Mouse (Mus musculus): ENCODE results near the gene Slfn14. TPM values are rescaled to one million over a fixed set of nuclear protein-coding genes. Genes with fewer than 3 reads are reported as not detected.
"Not testable (repeated sequence)": the region's sequence is repeated elsewhere in the genome, so short reads cannot be mapped to it uniquely, and the experiment has no call there.

The Slfn14 gene
- 0.04 and 0.14 TPM in 2 replicates for polyA plus RNA-seq (2015; fragmentation: Nextera tagmentation; extraction: Ambion mirVana)

GRCm38 (mm10) chr11:83286566-83286965 lies at the start of gene Slfn14:
Gene Slfn14, minus strand, starts transcription at chr11:83286726.
- ATAC-seq: no peak
- H3K27me3 ChIP-seq: no peaks in the 10 kb centered on the region
- peaks cover 7% of the 10 kb centered on the region; the same call in 1 of the 2 replicates for H3K4me1 ChIP-seq
- no peak within 1 kb of the TSS for H3K4me3 ChIP-seq
- H3K9me3 ChIP-seq (replicated peaks): no peaks in the 10 kb centered on the region
- H3K36me3 ChIP-seq (ENCODE audit: poor library complexity, severe bottlenecking): no peaks in the 10 kb centered on the region
- no peak within 1 kb of the TSS for H3K27ac ChIP-seq
- 81% methylated on average over 1 of the region's 1 CpGs for WGBS
- H3K9ac ChIP-seq: no peak within 1 kb of the TSS
- no peak within 1 kb of the TSS for H3K4me2 ChIP-seq

GRCm38 (mm10) chr11:83335826-83336225 lies 49.3 kb upstream of the Slfn14 start:
- no peak overlapping the region for H3K27ac ChIP-seq
- H3K36me3 ChIP-seq (ENCODE audit: poor library complexity, severe bottlenecking): peaks cover 70% of the 10 kb centered on the region
- no peak for ATAC-seq
- H3K9me3 ChIP-seq (replicated peaks): no peaks in the 10 kb centered on the region
- no peaks in the 10 kb centered on the region for H3K4me1 ChIP-seq
- H3K9ac ChIP-seq: no peak overlapping the region
- no peak overlapping the region for H3K4me2 ChIP-seq
- H3K27me3 ChIP-seq: no peaks in the 10 kb centered on the region
- 88% methylated on average over 7 of the region's 7 CpGs for WGBS
- H3K4me3 ChIP-seq: no peak overlapping the region

GRCm38 (mm10) chr11:83327427-83327826 lies 40.9 kb upstream of the Slfn14 start:
- no peak for ATAC-seq
- Histone ChIP-seq H3K4me3 (no peak overlapping the region), H3K9ac (no peak overlapping the region), H3K4me2 (no peak overlapping the region), H3K4me1 (no peaks in the 10 kb centered on the region), H3K27ac (no peak overlapping the region), H3K27me3 (no peaks in the 10 kb centered on the region), H3K36me3 (ENCODE audit: poor library complexity, severe bottlenecking) (peaks cover 71% of the 10 kb centered on the region), H3K9me3 (replicated peaks) (no peaks in the 10 kb centered on the region)
- 60% methylated on average over 3 of the region's 3 CpGs for WGBS

GRCm38 (mm10) chr11:83326692-83327091 lies 40.2 kb upstream of the Slfn14 start:
- not testable (repeated sequence) for H3K4me1 ChIP-seq; H3K4me2 ChIP-seq; H3K27me3 ChIP-seq; H3K4me3 ChIP-seq; H3K9ac ChIP-seq; H3K27ac ChIP-seq; H3K9me3 ChIP-seq (replicated peaks); ATAC-seq
- WGBS: 85% methylated on average over 3 of the region's 3 CpGs
- peaks cover 78% of the 10 kb centered on the region for H3K36me3 ChIP-seq (ENCODE audit: poor library complexity, severe bottlenecking)

GRCm38 (mm10) chr11:83319048-83319447 lies 32.5 kb upstream of the Slfn14 start:
- peaks cover 57% of the 10 kb centered on the region for H3K36me3 ChIP-seq (ENCODE audit: poor library complexity, severe bottlenecking)
- no peak overlapping the region for H3K9ac ChIP-seq
- no peaks in the 10 kb centered on the region for H3K27me3 ChIP-seq
- no peak overlapping the region for H3K4me2 ChIP-seq
- no peaks in the 10 kb centered on the region for H3K9me3 ChIP-seq (replicated peaks)
- H3K4me3 ChIP-seq: no peak overlapping the region
- ATAC-seq: no peak
- no peak overlapping the region for H3K27ac ChIP-seq
- WGBS: 91% methylated on average over 4 of the region's 4 CpGs
- no peaks in the 10 kb centered on the region for H3K4me1 ChIP-seq

- ATAC-seq: no peak
- H3K36me3 ChIP-seq (ENCODE audit: poor library complexity, severe bottlenecking): peaks cover 39% of the 10 kb centered on the region
Observed at GRCm38 (mm10) chr11:83312471-83312870, 25.9 kb upstream of the Slfn14 start.

GRCm38 (mm10) chr11:83306700-83307253 lies 20.3 kb upstream of the Slfn14 start:
- peaks cover 36% of the 10 kb centered on the region for H3K4me1 ChIP-seq
- H3K27me3 ChIP-seq: no peaks in the 10 kb centered on the region
- ATAC-seq: no peak
- H3K9ac ChIP-seq: no peak overlapping the region
- no peaks in the 10 kb centered on the region for H3K9me3 ChIP-seq (replicated peaks)
- H3K36me3 ChIP-seq (ENCODE audit: poor library complexity, severe bottlenecking): peaks cover 22% of the 10 kb centered on the region
- WGBS: 78% methylated on average over 4 of the region's 4 CpGs
- H3K27ac ChIP-seq: no peak overlapping the region
- H3K4me3 ChIP-seq: no peak overlapping the region
- H3K4me2 ChIP-seq: no peak overlapping the region

More at GRCm38 (mm10) chr11:83312471-83312870, 25.9 kb upstream of the Slfn14 start:
- 70% methylated on average over 5 of the region's 5 CpGs for WGBS
- H3K9ac ChIP-seq: no peak overlapping the region
- no peaks in the 10 kb centered on the region for H3K9me3 ChIP-seq (replicated peaks)
- no peak overlapping the region for H3K4me2 ChIP-seq
- H3K4me1 ChIP-seq: no peaks in the 10 kb centered on the region
- H3K4me3 ChIP-seq: no peak overlapping the region
- no peaks in the 10 kb centered on the region for H3K27me3 ChIP-seq
- no peak overlapping the region for H3K27ac ChIP-seq

- no peak overlapping the region; the same call in none of the 2 replicates for H3K4me3 ChIP-seq
- H3K9me3 ChIP-seq (replicated peaks): no peaks in the 10 kb centered on the region
- H3K4me1 ChIP-seq: peaks cover 36% of the 10 kb centered on the region
- no peak for ATAC-seq
- H3K27ac ChIP-seq: no peak overlapping the region
- peaks cover 14% of the 10 kb centered on the region for H3K36me3 ChIP-seq (ENCODE audit: poor library complexity, severe bottlenecking)
- peak overlapping the region; percentile 37; the same call in 1 of the 2 replicates for H3K9ac ChIP-seq
- WGBS: 89% methylated on average over 2 of the region's 2 CpGs
- H3K4me2 ChIP-seq: peak overlapping the region; percentile 80
- no peaks in the 10 kb centered on the region for H3K27me3 ChIP-seq
Observed at GRCm38 (mm10) chr11:83304485-83304884, 18.0 kb upstream of the Slfn14 start.

- WGBS: 68% methylated on average over 5 of the region's 5 CpGs
Observed at GRCm38 (mm10) chr11:83303751-83304150, 17.2 kb upstream of the Slfn14 start.

GRCm38 (mm10) chr11:83302526-83303251 lies 16.2 kb upstream of the Slfn14 start, which contains the start of gene Pex12:
Gene Pex12, minus strand, starts transcription at chr11:83302586.
- peak within 1 kb of the TSS; percentile 95 for H3K9ac ChIP-seq
- H3K9me3 ChIP-seq (replicated peaks): no peaks in the 10 kb centered on the region
- peak; percentile 84 for ATAC-seq
- no peaks in the 10 kb centered on the region for H3K36me3 ChIP-seq (ENCODE audit: poor library complexity, severe bottlenecking)
- H3K4me1 ChIP-seq: peaks cover 42% of the 10 kb centered on the region
- WGBS: under 1% methylated on average over 51 of the region's 51 CpGs
- H3K27me3 ChIP-seq: no peaks in the 10 kb centered on the region
- peak within 1 kb of the TSS; percentile 95 for H3K27ac ChIP-seq
- H3K4me3 ChIP-seq: peak within 1 kb of the TSS; percentile 93
- H3K4me2 ChIP-seq: peak within 1 kb of the TSS; percentile 80

More at GRCm38 (mm10) chr11:83303751-83304150, 17.2 kb upstream of the Slfn14 start:
- Histone ChIP-seq H3K4me1 (peaks cover 36% of the 10 kb centered on the region), H3K36me3 (ENCODE audit: poor library complexity, severe bottlenecking) (peaks cover 8% of the 10 kb centered on the region), H3K9ac (peak overlapping the region; percentile 58), H3K27ac (no peak overlapping the region), H3K4me2 (peak overlapping the region; percentile 80), H3K9me3 (replicated peaks) (no peaks in the 10 kb centered on the region), H3K27me3 (no peaks in the 10 kb centered on the region), H3K4me3 (peak overlapping the region; percentile 93)
- ATAC-seq: no peak

GRCm38 (mm10) chr11:83302124-83302523 lies 15.6 kb upstream of the Slfn14 start:
- Histone ChIP-seq H3K4me2 (peak overlapping the region; percentile 80), H3K36me3 (ENCODE audit: poor library complexity, severe bottlenecking) (no peaks in the 10 kb centered on the region), H3K27ac (peak overlapping the region; percentile 95), H3K9me3 (replicated peaks) (no peaks in the 10 kb centered on the region), H3K9ac (peak overlapping the region; percentile 95), H3K27me3 (no peaks in the 10 kb centered on the region), H3K4me3 (peak overlapping the region; percentile 93), H3K4me1 (peaks cover 48% of the 10 kb centered on the region)
- 8% methylated on average over 10 of the region's 10 CpGs for WGBS
- ATAC-seq: no peak

GRCm38 (mm10) chr11:83301431-83301831 lies 14.9 kb upstream of the Slfn14 start:
- H3K4me3 ChIP-seq: no peak overlapping the region
- no peak overlapping the region; the same call in 1 of the 2 replicates for H3K4me2 ChIP-seq
- H3K9ac ChIP-seq: no peak overlapping the region

More at GRCm38 (mm10) chr11:83301431-83301831, 14.9 kb upstream of the Slfn14 start:
- 64% methylated on average over 2 of the region's 2 CpGs for WGBS
- peaks cover 43% of the 10 kb centered on the region for H3K4me1 ChIP-seq
- H3K36me3 ChIP-seq (ENCODE audit: poor library complexity, severe bottlenecking): peaks cover 4% of the 10 kb centered on the region
- H3K27ac ChIP-seq: no peak overlapping the region
- ATAC-seq: no peak
- H3K9me3 ChIP-seq (replicated peaks): no peaks in the 10 kb centered on the region
- no peaks in the 10 kb centered on the region for H3K27me3 ChIP-seq

Measured in forebrain, embryonic 13.5 days (tissue).